Mouse (Mus musculus) thymus, postnatal 36 days (tissue): Measurements from ENCODE around the gene Zfp689.
"Not testable (repeated sequence)": the region's sequence is repeated elsewhere in the genome, so short reads cannot be mapped to it uniquely, and the experiment has no call there.

Experiments
- DNase-seq, 2 experiments: peaks; one replicate each; pipeline ENCODE4 v3.0.0; 2022; ENCODE audit warnings: mixed read lengths in 2 of 2

Gene Zfp689

DNA sequence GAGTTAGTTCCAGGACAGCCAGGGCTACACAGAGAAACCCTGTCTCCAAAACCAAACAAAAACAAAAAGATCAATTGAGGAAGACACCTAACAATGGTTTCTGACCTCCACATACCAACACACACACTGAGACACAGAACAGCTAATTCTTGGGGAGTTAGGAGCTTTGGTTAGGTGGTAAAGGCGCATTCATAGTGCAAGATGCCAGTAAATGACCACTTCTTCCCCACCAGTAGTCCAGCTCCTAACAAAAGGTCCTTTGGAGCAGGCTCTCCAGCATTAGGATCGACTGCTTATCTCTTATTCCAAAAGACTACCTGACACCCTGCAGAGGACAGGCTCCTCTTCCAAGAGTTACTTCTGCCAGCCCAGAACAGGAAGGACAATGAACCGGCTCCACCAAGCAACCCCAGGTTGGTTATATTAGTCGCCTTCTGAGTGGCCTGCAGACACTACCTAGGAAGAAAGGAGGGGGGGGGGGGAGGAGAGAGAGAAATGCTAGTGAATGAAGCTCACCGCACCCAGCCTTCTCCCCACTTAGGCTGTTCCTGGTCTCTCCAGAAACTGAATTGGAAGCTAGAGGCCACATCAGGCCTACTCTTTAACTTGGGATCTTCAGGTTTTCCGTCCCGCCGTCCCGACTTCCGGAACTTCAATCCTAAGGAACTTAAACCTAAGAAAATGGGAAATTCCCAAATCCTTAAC lies 21.2 kb upstream of the Zfp689 start:
- peak; percentile 25 to 33 for DNase-seq

- DNase-seq: no peak
These were observed 17.6 kb upstream of the Zfp689 start for GRCm38 (mm10) chr7:127466606-127467005.

GRCm38 (mm10) chr7:127465670-127466069 lies 16.7 kb upstream of the Zfp689 start:
- DNase-seq: not testable (repeated sequence)

- DNase-seq: no peak
These were observed 16.2 kb upstream of the Zfp689 start for GRCm38 (mm10) chr7:127465191-127465590.

DNA sequence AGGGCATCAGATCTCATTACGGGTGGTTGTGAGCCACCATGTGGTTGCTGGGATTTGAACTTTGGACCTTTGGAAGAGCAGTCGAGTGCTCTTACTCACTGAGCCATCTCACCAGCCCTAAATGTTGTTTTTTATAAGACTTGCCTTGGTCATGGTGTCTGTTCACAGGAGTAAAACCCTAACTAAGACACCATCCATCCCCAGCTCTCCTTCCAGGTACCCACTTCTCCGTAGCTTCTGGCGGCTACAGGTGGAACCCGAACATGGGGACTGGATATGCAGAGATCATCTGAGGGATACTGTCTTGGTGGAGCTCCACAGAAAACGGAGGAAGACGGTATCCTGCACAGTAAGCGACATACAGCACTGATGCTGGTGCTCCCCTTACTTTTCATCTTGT lies 10.4 kb upstream of the Zfp689 start, which contains the start of gene Prr14:
Prr14 (plus strand) TSS at position 301 of the 400 bp plus-strand sequence.
- not testable (repeated sequence) for DNase-seq

DNA sequence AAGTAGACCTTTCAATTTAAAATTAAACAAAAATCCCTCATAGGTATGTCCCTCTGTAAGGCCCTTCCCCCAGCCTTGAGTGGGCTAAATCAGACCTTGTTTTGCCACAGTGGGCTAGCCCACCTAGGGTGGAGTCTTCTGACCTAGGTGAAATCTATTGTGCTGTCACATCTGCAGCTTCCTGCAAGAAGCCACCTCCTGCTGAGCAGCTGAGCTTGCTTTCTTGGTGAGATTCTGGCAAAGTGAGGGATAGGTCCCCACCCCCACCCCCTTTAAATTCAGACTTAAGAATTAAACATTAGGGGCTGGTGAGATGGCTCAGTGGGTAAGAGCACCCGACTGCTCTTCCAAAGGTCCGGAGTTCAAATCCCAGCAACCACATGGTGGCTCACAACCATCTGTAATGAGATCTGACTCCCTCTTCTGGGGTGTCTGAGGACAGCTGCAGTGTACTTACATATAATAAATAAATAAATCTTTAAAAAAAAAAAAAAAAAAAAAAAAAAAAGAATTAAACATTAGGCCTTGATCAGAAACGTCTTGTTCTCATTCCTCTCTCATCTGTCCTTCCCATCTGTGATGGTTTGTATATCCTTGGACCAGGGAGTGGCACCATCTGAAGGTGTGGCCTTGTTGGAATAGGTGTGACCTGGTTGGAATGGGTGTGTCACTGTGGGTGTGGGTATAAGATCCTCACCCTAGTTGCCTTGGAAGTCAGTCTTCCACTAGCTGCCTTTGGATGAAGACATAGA lies 9.6 kb upstream of the Zfp689 start:
- not testable (repeated sequence) for DNase-seq

- no peak for DNase-seq
These were observed 5.9 kb upstream of the Zfp689 start for GRCm38 (mm10) chr7:127454905-127455304.

GRCm38 (mm10) chr7:127453056-127453455 lies 4.1 kb upstream of the Zfp689 start:
- DNase-seq: no peak

GRCm38 (mm10) chr7:127449966-127450365 lies 1.0 kb upstream of the Zfp689 start:
- DNase-seq: no peak

DNA sequence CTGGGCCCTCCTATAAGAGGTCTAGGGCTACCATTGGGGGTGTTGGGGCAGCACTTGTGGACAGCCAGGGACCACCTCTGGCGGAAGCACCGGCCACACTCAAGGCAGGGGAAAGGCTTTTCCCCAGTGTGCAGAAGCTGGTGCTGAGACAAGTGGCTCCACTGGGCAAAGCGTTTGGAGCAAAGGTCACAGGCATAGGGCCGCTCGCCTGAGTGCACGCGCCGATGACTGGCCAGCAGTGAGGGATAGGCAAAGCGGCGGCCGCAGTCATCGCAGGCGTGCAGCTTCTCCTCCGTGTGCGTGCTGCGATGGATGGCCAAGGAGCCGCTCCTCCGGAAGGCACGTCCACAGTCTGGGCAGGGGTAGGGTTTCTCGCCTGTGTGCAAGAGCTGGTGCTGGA lies 5.0 kb downstream of the Zfp689 start:
- no peak for DNase-seq

GRCm38 (mm10) chr7:127437724-127438123 lies 11.2 kb downstream of the Zfp689 start:
- peak in 1 of 2 experiments; percentile 36 for DNase-seq

DNA sequence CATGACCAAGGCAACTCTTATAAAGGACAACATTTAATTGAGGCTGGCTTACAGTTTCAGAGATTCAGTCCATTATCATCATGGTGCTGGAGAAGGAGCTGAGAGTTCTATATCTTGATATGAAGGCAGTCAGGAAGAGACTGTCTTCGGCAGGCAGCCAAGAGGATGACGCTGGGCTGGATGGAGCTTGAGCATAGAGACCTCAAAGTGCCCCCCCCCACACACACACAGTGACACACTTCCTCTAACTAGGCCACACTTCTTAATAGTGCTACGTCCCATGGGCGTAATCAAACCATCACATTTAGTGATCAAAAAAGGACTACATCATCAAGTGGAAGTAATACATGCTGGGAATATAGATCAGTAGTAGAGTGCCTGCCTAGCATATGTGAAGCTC lies 13.8 kb downstream of the Zfp689 start:
- DNase-seq: no peak

GRCm38 (mm10) chr7:127426354-127426753 lies 22.6 kb downstream of the Zfp689 start:
- DNase-seq: no peak

DNA sequence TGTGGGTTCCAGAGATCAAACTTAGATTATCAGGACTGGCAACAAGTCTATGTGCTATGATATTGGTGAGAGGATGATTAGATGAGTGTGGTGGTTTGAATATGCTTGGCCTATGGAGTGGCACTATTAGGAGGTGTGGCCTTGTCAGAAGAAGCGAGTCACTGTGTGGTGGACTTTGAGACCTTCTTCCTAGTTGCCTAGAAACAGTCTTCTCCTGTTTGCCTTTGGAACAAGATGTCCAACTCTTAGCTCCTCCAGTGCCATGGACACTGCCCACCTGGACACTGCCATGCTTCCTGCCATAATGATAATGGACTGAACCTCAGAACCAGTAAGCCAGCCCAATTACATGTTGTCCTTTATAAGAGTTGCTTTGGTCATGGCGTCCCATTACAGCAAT lies 23.0 kb downstream of the Zfp689 start:
- DNase-seq: no peak

DNA sequence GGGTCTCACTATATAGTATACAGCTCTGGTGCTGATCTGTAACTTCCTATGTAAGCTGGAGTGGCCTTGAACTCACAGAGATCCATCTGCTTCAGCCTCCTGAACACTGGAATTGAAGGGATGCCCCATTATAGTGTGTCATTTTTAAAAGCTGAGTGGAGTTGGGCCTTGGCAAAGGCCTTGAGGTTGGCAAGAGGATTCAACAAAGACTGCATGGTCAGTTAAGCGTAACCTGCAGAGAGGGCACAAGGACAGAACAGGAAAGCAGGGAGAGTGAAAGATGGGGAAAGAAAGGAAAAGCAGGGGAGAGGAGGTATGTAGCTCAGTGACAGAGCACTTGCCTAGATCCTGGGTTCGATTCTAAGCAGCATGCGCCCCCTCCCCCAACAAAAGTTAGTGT lies 23.7 kb downstream of the Zfp689 start:
- no peak for DNase-seq

DNA sequence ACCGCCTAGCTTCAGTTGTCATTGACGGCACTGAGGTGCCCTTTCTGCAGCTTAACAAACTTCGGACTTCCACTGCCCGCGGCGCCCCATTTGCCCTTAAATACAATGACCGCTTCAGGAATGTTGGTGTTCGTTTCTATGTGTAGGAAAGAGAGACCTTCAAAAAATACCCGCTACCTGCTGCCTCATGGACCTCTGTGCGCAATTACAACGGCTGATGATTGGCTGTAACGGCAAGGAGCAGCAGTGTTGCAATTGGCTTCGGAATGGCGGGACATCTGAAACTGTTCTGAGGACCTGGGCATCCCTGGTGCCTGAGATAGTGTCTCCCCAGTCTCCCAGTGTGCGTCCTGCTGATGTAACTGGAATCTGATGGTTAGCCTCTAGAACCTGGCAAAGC lies 26.7 kb downstream of the Zfp689 start:
- peak in 1 of 2 experiments; percentile 12 for DNase-seq

- DNase-seq: peak; percentile 96 to 97
These were observed 27.4 kb downstream of the Zfp689 start, which contains the start of gene Zfp688 for GRCm38 (mm10) chr7:127421388-127422191. Gene Zfp688 (minus strand): TSS chr7:127422068.

DNA sequence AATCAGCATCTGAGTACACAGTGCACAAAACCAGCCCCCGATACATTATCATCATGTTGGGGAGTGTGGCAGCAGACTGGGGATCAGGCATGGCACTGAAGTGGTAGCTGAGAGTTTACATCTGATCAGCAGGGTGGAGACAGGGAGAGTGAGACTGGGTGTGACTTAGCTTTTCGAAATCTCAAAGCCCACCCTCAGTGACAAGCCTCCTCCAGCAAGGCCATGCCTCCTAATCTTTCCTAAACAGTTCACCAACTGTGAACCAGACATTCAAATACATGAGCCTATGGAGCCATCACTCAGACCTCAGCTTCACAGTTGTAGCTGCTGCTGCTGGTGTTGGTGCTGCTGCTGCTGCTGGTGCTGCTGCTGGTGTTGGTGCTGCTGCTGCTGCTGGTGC lies 37.5 kb downstream of the Zfp689 start:
- DNase-seq: no peak

GRCm38 (mm10) chr7:127406002-127406987 lies 42.7 kb downstream of the Zfp689 start, which contains the start of gene Zfp764:
Gene Zfp764 (minus strand): TSS chr7:127406822.
- DNase-seq: peak; percentile 80 to 84

- not testable (repeated sequence) for DNase-seq
These were observed 44.9 kb downstream of the Zfp689 start for GRCm38 (mm10) chr7:127404101-127404500.

DNA sequence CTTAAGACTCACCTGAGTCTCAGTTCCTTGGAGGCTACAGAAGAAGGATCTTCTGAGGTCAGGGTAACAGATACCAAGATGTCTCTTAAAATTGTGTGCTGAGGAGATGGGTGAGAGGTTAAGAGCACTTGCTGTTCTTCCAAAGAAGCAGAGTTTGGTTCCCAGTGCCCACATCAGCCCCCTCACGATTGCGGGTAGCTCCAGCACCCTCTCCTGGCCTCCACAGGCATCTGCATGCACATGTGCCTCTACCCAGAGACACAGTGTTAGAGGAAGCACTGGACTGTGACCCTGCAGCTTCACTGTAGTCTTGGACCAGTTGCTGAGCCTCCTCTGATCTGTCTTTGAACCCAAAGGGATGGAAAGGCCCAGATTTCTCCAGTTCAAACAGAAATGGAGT lies 46.0 kb downstream of the Zfp689 start:
- peak in 1 of 2 experiments; percentile 24 for DNase-seq

- no peak for DNase-seq
These were observed 48.6 kb downstream of the Zfp689 start for GRCm38 (mm10) chr7:127400355-127400754.
